Mouse (Mus musculus) limb, embryonic 10.5 days (tissue): ENCODE results near the gene Cby1. TPM values are rescaled to one million over a fixed set of nuclear protein-coding genes. Genes with fewer than 3 reads are reported as not detected.

Experiments
- DNase-seq: peaks from one replicate; pipeline ENCODE4 v3.0.0-alpha.2; 2017; ENCODE audit warnings: low spot score
- H3K27ac ChIP-seq: fragments of 300-500 bp; sonication (generic); 2 replicates; pipeline ENCODE4 v1.5.1; 2016; ENCODE audit warnings: mild to moderate bottlenecking
- H3K27me3 ChIP-seq: fragments of 300-500 bp; sonication (generic); 2 replicates; pipeline ENCODE4 v1.6.1; 2016; ENCODE audit warnings: low read depth, mild to moderate bottlenecking; ENCODE audit not compliant: poor library complexity, severe bottlenecking
- H3K36me3 ChIP-seq: fragments of 300-500 bp; sonication (generic); 2 replicates; pipeline ENCODE4 v1.6.1; 2016; ENCODE audit warnings: mild to moderate bottlenecking, moderate library complexity
- H3K4me1 ChIP-seq: fragments of 300-500 bp; sonication (generic); 2 replicates; pipeline ENCODE4 v1.6.1; 2016
- H3K4me3 ChIP-seq: fragments of 300-500 bp; sonication (generic); 2 replicates; pipeline ENCODE4 v1.5.1; 2016; ENCODE audit warnings: mild to moderate bottlenecking, moderate library complexity
- H3K9me3 ChIP-seq: fragments of 300-500 bp; sonication (generic); replicated peaks from 2 replicates; pipeline ENCODE4 v1.6.1; 2016; ENCODE audit warnings: mild to moderate bottlenecking
- WGBS: fragments of 180-500 bp; shearing (Covaris S2); methylation state at CpG from one replicate; pipeline ENCODE4 v1.1.7; 2016; 5-methylcytosine and 5-hydroxymethylcytosine counted together
- polyA plus RNA-seq: library from polyadenylated mRNA; unstranded; fragments of >200 nt; fragmentation: Nextera tagmentation; extraction: Ambion mirVana; gene quantifications from 2 replicates; pipeline ENCODE4 v1.2.1, GENCODE M21; 2016

Cby1 gene
- polyA plus RNA-seq, 1 experiment from 2014 or later: 65.6 TPM

- DNase-seq: no peak
- H3K27ac ChIP-seq: no peak overlapping the region
- no peak overlapping the region for H3K4me3 ChIP-seq
Measured at GRCm38 (mm10) chr15:79693740-79694139, 34.7 kb downstream of the Cby1 start.

GRCm38 (mm10) chr15:79694512-79694911 lies 35.5 kb downstream of the Cby1 start:
- DNase-seq: no peak
- Histone ChIP-seq H3K36me3 (peaks cover 43% of the 10 kb centered on the region), H3K4me1 (peaks cover 33% of the 10 kb centered on the region), H3K27me3 (no peaks in the 10 kb centered on the region), H3K27ac (no peak overlapping the region), H3K9me3 (no peaks in the 10 kb centered on the region), H3K4me3 (no peak overlapping the region)
- WGBS: 89% methylated on average over 4 of the region's 4 CpGs

More at GRCm38 (mm10) chr15:79693740-79694139, 34.7 kb downstream of the Cby1 start:
- no peaks in the 10 kb centered on the region for H3K9me3 ChIP-seq
- WGBS: 87% methylated on average over 11 of the region's 11 CpGs
- H3K27me3 ChIP-seq: no peaks in the 10 kb centered on the region
- peaks cover 39% of the 10 kb centered on the region for H3K4me1 ChIP-seq
- H3K36me3 ChIP-seq: peaks cover 37% of the 10 kb centered on the region

GRCm38 (mm10) chr15:79695516-79695915 lies 36.5 kb downstream of the Cby1 start:
- no peak for DNase-seq
- Histone ChIP-seq H3K27ac (no peak overlapping the region), H3K4me1 (peaks cover 26% of the 10 kb centered on the region), H3K9me3 (no peaks in the 10 kb centered on the region), H3K4me3 (no peak overlapping the region), H3K27me3 (no peaks in the 10 kb centered on the region), H3K36me3 (peaks cover 44% of the 10 kb centered on the region)
- WGBS: 73% methylated on average over 3 of the region's 3 CpGs

- no peaks in the 10 kb centered on the region for H3K27me3 ChIP-seq
- H3K4me1 ChIP-seq: peaks cover 22% of the 10 kb centered on the region
- no peaks in the 10 kb centered on the region for H3K9me3 ChIP-seq
- no peak overlapping the region for H3K4me3 ChIP-seq
- no peak for DNase-seq
- no peak overlapping the region for H3K27ac ChIP-seq
- H3K36me3 ChIP-seq: peaks cover 44% of the 10 kb centered on the region
- WGBS: 93% methylated on average over 2 of the region's 2 CpGs
Measured at GRCm38 (mm10) chr15:79696508-79696907, 37.5 kb downstream of the Cby1 start.

GRCm38 (mm10) chr15:79697011-79697410 lies 38.0 kb downstream of the Cby1 start:
- H3K36me3 ChIP-seq: peaks cover 44% of the 10 kb centered on the region
- H3K4me1 ChIP-seq: peaks cover 17% of the 10 kb centered on the region
- no peak overlapping the region for H3K4me3 ChIP-seq
- H3K27me3 ChIP-seq: no peaks in the 10 kb centered on the region
- 89% methylated on average over 6 of the region's 6 CpGs for WGBS
- no peak for DNase-seq
- no peaks in the 10 kb centered on the region for H3K9me3 ChIP-seq
- no peak overlapping the region for H3K27ac ChIP-seq

- Histone ChIP-seq H3K4me1 (peaks cover 10% of the 10 kb centered on the region), H3K27me3 (no peaks in the 10 kb centered on the region), H3K27ac (no peak overlapping the region), H3K36me3 (peaks cover 44% of the 10 kb centered on the region), H3K9me3 (no peaks in the 10 kb centered on the region), H3K4me3 (no peak overlapping the region)
- WGBS: 78% methylated on average over 9 of the region's 9 CpGs
- no peak for DNase-seq
Measured at GRCm38 (mm10) chr15:79697558-79698187, 38.7 kb downstream of the Cby1 start.

GRCm38 (mm10) chr15:79706603-79707214 lies 47.7 kb downstream of the Cby1 start:
- Histone ChIP-seq H3K27ac (no peak overlapping the region), H3K9me3 (no peaks in the 10 kb centered on the region), H3K4me3 (no peak overlapping the region), H3K36me3 (peaks cover 57% of the 10 kb centered on the region), H3K27me3 (no peaks in the 10 kb centered on the region), H3K4me1 (no peaks in the 10 kb centered on the region)
- WGBS: 94% methylated on average over 17 of the region's 17 CpGs
- DNase-seq: no peak

GRCm38 (mm10) chr15:79708229-79708822 lies 49.3 kb downstream of the Cby1 start:
- Histone ChIP-seq H3K27me3 (no peaks in the 10 kb centered on the region), H3K4me1 (no peaks in the 10 kb centered on the region), H3K9me3 (no peaks in the 10 kb centered on the region), H3K36me3 (peaks cover 74% of the 10 kb centered on the region), H3K27ac (0 out of 2 replicates have a peak overlapping the region, but pooled peaks have one; percentile 14), H3K4me3 (no peak overlapping the region)
- no peak for DNase-seq
- 93% methylated on average over 5 of the region's 5 CpGs for WGBS

GRCm38 (mm10) chr15:79715646-79716045 lies 56.6 kb downstream of the Cby1 start:
- no peak overlapping the region for H3K27ac ChIP-seq
- no peak for DNase-seq
- H3K4me3 ChIP-seq: no peak overlapping the region
- H3K4me1 ChIP-seq: no peaks in the 10 kb centered on the region
- no peaks in the 10 kb centered on the region for H3K9me3 ChIP-seq
- peaks cover 100% of the 10 kb centered on the region for H3K36me3 ChIP-seq
- WGBS: 91% methylated on average over 7 of the region's 7 CpGs
- no peaks in the 10 kb centered on the region for H3K27me3 ChIP-seq

- no peak overlapping the region for H3K4me3 ChIP-seq
- H3K36me3 ChIP-seq: peaks cover 98% of the 10 kb centered on the region
- DNase-seq: no peak
- H3K9me3 ChIP-seq: no peaks in the 10 kb centered on the region
- 95% methylated on average over 6 of the region's 6 CpGs for WGBS
- H3K4me1 ChIP-seq: peaks cover 7% of the 10 kb centered on the region
- H3K27me3 ChIP-seq: no peaks in the 10 kb centered on the region
- H3K27ac ChIP-seq: no peak overlapping the region
Measured at GRCm38 (mm10) chr15:79716710-79717109, 57.7 kb downstream of the Cby1 start.

Other genes with a start within 250 kb of the Cby1 start
- gene Csnk1e, start 203.6 kb upstream of the Cby1 start, polyA plus RNA-seq: 152 and 170 TPM in 2 replicates
- gene Kcnj4, start 154.0 kb upstream of the Cby1 start, polyA plus RNA-seq: not detected in 2 replicates
- 4.2 and 9.4 TPM in 2 replicates for gene Kdelr3, start 142.8 kb upstream of the Cby1 start, polyA plus RNA-seq
- gene Ddx17, start 112.5 kb upstream of the Cby1 start, polyA plus RNA-seq: 44.9 and 51.4 TPM in 2 replicates
- 0.55 and 1.7 TPM in 2 replicates for gene Dmc1, start 54.1 kb upstream of the Cby1 start, polyA plus RNA-seq
- gene Fam227a, start 243 bp upstream of the Cby1 start, polyA plus RNA-seq: 1.0 and 2.1 TPM in 2 replicates
- gene Tomm22, start 11.7 kb downstream of the Cby1 start, polyA plus RNA-seq: 253 and 284 TPM in 2 replicates
- 23.8 and 24.6 TPM in 2 replicates for gene Josd1, start 28.7 kb downstream of the Cby1 start, polyA plus RNA-seq
- gene Gtpbp1, start 31.6 kb downstream of the Cby1 start, polyA plus RNA-seq: 48.6 and 53.9 TPM in 2 replicates
- 2.8 and 3.8 TPM in 2 replicates for gene Sun2, start 83.3 kb downstream of the Cby1 start, polyA plus RNA-seq
- gene Dnal4, start 118.7 kb downstream of the Cby1 start, polyA plus RNA-seq: 62.2 and 70.4 TPM in 2 replicates
- gene Nptxr, start 145.6 kb downstream of the Cby1 start, polyA plus RNA-seq: 0.55 and 0.65 TPM in 2 replicates
- gene Npcd, start 175.0 kb downstream of the Cby1 start, polyA plus RNA-seq: not detected in 2 replicates
- 15.5 and 18.2 TPM in 2 replicates for gene Cbx6, start 175.5 kb downstream of the Cby1 start, polyA plus RNA-seq
- gene Apobec3, start 232.5 kb downstream of the Cby1 start, polyA plus RNA-seq: 5.9 and 9.4 TPM in 2 replicates